Mouse (Mus musculus) heart, postnatal 10 days (tissue): ENCODE measurements at regions not wholly inside any gene's neighbourhood (a gene's known extent, or its start where the extent isn't known, plus 50 kb on each side); places are given as distances from the start of the nearest gene placed in this dataset.
"Not testable (repeated sequence)": the region's sequence is repeated elsewhere in the genome, so short reads cannot be mapped to it uniquely, and the experiment has no call there.

Source experiments
- DNase-seq, 2 experiments: peaks; one replicate each; pipeline ENCODE4 v3.0.0; 2021
- intact Hi-C: fragments of 180-260 bp; cut with DNase I; formaldehyde crosslinking; loops from one replicate; pipeline ENCODE4 v1.15.1; 2025

DNA sequence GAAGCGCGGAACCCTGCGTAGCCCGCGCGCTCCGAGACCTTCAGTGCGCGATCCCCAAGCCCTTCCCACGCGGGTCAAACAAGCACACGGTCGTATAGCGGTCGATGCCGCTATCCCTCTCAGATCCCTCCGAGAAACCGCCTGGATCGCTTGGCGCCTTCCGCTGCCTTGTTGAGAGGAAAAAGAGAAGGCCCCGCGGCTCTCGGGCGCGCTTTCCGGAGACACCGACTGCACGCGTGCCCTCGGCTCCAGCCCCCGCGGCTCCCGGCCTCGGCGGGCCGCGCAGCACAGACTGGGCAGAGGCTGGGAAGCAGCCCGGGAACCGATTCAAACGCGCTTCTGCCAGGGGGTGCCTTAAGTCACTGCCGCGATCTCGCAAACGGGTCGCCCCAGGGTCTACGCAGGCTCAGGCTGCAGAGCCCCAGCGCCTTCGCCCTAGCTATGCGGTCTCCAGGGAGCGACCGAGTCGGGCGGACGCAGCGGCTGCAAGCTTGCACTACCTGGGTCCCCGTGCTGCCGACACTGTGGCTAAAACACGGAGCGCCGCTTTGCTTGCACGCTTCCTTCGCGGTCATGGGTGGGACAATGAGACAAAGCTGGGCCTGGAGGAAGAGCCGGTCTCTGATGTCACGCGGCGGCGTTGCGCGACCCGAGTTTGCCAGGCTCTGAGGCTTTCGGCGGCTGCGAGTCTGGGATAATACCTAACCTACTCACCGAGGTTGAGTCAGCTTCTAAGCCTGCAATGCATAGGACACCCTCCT lies 87.3 kb downstream of the Crisp4 start:
- peak in 1 of 2 experiments; percentile 1 for DNase-seq
- intact Hi-C loops, result no loop called here

DNA sequence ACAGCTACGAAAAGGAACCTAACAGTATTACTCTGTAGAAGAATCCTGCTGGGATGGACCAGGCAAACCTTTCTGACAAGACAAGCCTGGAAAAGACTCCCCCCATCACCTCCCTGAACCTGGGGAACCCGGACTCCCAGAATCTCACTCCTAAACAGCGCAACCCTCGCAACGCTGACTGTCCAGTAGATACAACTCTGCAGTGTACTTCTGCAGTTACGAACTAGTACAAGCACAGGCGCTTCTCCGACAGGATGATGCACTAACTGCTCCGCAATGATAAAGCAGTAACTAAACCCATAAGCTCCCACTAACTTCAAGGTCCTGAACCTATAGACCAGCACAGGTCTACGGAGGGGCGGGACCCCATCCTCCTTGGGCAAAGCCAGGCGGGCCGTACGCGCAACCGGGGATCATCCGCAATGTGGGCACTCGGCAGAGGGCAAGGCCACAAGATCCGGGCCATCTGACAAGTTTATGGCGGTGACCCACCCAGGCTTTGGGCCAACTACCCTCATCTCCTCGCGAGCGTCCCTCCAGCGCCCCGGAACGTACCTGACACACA lies 88.0 kb downstream of the Crisp4 start:
- intact Hi-C loops, result no loop called here
- no peak for DNase-seq

DNA sequence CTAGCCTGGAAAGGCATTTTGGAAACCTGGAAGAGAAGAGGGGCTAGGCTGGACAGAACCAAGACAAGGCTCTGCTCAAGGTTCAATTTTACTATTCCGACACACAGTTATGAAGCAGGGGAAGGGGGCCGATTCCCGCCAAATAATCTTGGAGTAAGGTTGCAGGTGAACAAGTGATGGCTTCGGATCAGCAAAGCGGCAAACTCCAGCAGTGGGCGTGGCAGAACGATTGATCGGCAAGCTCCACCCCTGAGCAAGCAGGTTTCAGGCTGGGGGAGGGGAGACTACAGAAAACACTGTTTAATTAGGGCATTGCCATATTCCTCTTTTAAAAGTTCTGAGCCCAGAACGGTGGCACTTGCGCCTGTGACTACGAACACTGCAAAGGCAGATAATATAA lies 88.7 kb downstream of the Crisp4 start:
- intact Hi-C loops, DNase-seq: not testable (repeated sequence)

DNA sequence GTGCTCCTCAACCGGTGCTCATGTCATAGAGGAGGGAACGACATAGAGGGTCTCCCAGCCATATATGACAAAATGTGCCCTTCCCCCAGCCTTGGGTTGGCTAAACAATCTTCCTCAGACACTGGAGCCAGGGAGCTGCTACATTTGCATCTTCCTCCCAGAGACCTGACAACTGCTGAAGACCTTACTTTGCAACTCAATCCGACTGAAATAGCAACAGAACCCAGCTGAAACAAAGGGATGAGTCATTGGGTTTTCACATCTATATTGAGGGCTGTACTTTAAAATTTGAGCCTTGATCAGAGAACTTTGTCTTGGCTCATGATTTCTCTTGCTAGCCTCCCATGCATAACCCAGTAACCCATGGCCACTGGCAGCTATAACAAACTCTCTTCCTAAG lies 115.5 kb downstream of the Crisp4 start:
- intact Hi-C loops, result no loop called here
- no peak for DNase-seq

DNA sequence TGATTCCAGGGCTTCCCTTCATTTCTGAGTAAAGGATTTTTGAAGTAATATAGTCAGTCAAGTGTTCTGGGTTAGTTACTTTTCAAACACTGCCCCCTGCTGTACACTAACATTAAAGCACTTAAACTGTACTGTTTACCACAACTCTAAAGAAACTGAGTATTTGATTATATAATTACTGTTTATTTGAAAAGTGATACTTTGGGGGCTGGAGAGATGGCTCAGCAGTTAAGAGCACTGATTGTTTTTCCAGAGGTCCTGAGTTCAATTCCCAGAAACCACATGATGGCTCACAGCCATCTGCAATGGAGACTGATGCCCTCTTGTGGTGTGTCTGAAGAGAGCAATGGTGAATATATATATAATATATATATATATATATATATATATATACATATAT lies 132.8 kb downstream of the Crisp4 start:
- peak; percentile 1 to 22 for DNase-seq
- intact Hi-C loops, result loop anchor here (2.0 kb wide), 1 partner anchor 850 kb away; no protein-coding TSS in a partner anchor

DNA sequence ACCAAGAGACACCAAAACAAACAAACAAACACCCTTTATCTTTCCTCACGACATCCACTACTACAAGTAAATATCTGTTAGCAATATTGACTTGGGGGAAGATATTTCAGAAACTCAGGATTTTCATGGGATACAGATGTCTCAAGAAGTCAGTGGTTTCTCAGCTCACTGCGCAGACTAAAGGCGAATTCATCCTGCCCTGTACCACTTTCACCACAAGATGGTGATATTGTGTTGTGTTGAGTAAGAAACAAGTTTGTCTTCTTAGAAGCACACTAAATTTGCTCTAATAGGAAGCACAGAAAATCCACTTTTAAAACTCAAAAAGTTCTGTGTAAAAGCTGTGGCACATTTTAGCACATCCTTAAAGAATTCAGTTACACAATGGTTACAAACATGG lies 165.1 kb downstream of the Crisp4 start:
- peak; percentile 20 to 25 for DNase-seq
- intact Hi-C loops, result loop anchor here (1.0 kb wide), 1 partner anchor 126 kb away; no protein-coding TSS in a partner anchor

DNA sequence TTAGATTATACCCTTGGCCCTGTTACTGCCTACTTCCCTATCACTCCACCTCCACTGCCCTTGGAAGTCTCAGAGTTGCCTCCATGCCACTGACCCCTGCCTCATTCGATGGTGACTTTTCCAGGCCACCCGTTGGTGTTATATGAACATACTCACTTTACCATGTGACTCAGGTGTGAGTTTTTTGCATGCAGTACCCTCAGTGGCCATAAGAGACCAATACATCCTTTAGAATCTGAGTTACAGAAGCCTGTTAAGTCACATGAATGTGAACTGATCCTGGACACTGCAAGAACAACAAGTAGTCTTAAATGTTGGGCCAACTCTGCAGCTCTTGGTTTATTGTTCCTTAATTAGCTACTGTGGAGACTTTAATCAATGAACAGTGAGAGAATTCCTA lies 167.6 kb downstream of the Crisp4 start:
- intact Hi-C loops, result no loop called here
- DNase-seq, result no peak

DNA sequence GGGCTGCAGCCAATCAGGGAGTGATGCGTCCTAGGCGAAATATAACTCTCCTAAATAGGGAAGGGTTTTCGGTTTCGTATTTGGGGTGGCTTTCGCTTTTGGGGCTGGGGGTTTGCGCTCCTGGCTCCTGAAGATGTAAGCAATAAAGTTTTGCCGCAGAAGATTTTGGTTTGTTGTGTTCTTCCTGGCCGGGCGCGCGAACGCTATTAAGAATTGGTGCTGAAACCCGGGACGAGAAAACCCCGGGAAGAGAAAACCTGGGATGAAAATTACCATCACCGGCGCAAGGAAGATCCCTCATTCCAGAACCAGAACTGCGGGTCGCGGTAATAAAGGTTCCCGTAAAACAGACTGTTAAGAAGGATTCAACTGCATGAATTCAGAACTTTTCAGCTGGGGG lies 188.8 kb downstream of the Crisp4 start:
- DNase-seq, intact Hi-C loops: not testable (repeated sequence)

DNA sequence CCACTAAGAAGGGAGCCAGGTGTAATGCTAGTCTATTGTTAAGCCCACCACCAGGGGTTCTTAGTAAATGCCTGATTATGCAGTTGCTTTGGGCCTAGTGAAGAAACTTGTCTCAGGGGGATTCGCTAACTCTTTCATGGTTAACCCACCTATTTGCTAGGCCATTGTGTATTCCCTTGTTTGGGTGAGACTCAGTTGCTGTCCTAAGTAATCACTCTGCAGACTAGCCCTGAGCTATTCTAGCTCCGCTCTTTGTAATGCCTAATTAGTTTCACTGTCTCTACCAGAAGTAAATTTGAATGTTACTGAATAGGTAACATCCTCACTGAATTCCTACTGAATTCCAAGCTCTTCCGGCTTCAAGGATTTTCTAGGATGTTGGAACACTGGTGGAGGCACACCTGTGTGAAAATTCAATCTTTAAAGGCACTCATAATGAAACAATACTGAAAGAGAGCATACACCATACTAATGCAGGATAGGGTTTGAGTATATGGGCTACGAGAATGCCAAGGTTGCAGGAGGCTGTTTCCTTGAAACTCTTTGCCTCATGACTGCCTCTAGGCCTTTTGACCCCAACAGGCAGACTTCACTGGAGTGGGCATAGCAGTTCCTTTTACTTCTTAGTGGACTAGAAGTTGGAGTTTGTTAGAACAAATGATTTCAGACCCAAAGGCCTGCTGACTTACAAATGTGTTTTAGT lies 213.4 kb downstream of the Crisp4 start:
- DNase-seq, intact Hi-C loops: not testable (repeated sequence)
